Mouse (Mus musculus): Measurements from ENCODE around the gene Ggt7. TPM values are rescaled to one million over a fixed set of nuclear protein-coding genes. Genes with fewer than 3 reads are reported as not detected.
"Not testable (repeated sequence)": the region's sequence is repeated elsewhere in the genome, so short reads cannot be mapped to it uniquely, and the experiment has no call there.

Gene Ggt7
- total RNA-seq, 2 experiments from 2014 or later = 0.62 to 1.3 TPM

DNA sequence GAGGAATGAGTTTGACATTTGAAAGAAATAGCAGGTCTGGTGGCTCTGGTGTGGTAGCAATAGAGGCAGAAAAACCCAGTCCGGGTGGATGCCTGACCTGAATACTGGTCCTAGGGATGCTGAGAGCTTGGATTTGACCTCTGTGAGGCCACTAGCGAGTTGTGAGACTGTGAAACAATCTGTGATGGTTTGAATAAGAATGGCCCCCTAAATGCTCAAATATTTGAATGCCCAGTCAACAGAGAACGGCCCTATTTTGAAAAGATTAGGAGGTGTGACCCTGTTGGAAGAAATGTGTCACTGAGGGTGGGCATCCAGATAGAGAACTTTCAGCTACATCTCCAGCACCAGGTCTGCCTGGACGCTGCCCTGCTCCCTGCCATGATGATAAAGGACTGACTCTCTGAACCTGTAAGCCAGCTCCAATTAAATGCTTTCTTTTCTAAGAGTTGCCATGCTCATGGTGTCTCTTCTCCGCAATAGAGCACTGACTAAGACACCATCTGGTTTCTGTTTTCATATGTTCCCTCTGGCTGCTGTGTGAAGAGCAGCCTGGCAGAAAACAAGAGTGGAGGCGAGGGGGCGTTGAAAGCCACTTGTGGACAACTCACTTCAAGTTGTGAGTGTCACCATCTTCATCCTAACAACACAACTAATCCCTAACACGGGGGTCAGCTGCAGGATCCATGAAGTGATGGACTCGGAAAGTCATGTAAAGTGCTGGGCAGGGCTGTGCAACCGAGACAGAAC, 10.1 kb downstream of the Ggt7 start:
- DNase-seq = no peak

DNA sequence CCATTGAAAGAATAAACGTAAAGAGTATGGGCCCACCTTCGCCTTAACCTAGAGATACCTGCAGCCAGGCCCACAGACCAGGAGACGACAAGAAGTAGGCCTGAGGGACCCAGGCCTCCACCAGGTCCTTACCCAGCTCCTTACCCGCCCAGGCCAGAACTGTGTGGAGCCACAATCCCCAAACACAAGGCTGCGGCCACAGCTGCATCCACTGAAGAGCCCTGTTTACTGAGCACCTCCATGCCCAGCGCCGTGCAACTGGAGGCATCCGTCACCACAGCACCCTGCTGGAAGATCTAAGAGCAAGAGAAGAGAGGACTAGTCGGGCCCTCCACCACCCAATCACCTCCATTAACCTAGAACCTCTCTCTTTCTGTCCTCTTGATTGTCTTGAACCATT, 12.2 kb downstream of the Ggt7 start:
- DNase-seq = no peak

DNA sequence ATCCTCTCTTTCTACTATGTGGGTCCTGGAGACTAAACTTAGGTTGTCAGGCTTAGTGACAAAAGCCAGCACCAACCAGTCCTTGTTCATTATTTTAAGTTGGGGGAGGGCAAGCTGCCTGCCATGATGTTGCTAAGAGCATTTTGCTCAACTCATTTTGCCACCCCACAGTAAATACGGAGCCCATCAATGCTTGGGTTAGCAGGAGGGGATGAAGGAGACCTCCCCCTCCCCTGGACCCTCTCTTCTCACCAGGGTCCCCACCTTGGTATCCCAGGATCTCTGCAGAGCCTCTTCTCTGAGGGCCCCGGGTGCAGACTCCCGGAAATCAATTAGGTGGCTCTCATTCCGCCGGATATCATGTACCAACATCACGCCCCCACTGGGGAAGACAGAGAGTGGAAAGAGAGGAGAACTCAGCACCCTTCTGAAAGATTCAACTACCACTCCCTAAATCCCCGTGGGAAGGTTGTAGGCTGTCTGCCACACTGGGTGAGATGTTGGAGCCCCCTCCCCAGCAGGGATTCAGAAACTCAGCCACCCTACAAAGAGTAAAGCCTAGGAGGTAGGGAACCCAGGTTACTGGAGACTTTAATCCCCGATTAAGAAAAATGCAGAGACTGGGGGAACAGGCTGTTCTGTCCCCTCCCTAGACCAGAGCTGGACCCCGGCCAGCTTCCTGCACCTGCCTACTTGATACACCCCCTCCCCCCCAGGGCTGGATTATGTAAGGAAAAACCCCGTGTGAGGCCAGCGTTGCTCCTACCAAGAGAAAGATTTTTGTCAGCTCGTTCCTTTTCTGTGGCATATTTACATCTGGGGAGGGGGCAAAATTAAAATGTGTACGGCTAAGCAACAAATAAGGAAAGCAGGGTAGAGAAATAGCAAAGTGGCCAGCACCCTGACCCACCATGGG, 13.3 kb downstream of the Ggt7 start:
- DNase-seq = no peak

DNA sequence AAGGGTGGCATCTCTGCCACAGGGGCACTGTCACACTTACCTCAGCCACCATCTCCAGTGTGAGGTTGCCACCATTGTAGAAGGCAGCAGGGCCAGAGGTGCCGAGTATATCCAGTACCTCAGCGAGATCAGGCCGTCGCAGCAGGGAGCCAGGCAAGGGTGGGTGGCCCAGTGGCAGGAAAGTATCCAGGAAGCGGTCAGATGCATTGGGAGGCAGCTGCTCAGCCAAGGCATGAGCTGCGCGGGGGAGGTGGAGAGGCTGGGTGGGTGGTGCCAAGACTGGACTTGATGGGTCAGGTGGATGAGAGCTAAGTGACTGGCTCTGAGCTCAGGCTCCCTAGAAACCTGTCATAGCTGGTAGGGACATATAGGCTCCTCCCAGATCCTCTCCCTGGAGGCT, 15.4 kb downstream of the Ggt7 start:
- DNase-seq = no peak

DNA sequence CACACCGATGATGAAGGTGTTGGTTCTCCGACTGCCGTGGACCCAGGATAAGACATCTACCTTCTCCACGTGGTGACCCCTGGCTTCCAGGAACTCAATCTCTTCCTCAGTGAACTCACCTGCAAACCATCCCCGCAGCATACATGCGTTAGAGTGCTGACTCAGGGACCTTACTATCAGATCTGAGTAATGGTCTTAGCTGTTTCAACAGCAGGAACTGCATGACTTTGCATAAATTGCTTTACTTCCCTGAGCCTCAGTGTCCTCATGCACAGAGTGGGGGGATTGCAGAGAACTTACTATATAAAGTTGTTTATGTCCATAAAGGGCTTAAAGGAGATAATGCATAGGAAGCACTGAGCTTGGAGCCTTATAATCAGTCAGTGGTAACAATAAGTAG, 27.0 kb downstream of the Ggt7 start:
- DNase-seq = no peak

DNA sequence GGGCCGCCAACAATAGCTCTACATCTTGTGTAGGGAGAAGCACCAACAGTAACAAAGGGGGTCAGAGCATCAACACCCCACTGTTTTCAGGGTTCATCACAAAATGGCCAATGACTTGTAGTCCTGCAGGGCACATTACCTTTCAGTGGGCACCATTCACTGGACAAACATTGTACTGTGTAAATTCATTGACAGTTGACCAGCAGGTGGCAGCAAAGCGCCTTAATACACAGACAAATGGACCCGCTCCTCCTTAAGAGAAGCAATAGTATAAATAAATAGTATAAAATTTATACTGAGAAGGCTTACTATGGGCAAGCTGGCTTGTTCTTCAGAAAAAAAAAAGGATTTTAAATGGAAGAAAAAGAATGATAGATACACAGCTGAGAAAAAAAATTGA, 36.0 kb downstream of the Ggt7 start:
- peak; percentile 77 for DNase-seq

DNA sequence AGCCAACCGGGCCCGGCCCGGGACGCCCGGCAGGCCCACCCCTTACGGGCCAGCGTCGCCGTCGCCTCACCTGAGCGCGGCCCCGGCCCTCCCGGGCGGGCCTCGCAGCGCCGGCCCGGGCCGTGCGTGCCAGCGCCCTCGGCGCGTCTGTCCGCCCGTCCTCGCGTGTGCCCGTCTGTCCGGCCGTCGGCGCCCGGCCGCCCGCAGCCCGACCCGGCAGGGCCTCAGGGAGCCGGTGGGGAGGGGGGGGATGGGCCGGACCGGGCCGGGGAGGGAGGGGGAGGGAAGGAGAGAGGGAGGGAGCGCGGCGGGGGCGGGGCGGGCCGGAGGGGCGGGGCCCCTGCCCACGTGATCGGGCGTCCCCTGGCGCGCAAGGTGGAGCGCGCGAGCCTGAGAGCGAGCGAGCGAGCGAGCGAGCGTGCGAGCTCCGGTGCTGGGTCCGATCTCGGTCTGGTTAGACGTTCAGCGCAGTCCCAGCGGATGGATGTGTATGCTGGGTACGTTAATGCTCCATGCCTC, 44.4 kb downstream of the Ggt7 start, which contains the start of gene Ncoa6:
Gene Ncoa6, minus strand, starts transcription at position 325 of the 519 bp plus-strand sequence.
- DNase-seq = peak; percentile 75

DNA sequence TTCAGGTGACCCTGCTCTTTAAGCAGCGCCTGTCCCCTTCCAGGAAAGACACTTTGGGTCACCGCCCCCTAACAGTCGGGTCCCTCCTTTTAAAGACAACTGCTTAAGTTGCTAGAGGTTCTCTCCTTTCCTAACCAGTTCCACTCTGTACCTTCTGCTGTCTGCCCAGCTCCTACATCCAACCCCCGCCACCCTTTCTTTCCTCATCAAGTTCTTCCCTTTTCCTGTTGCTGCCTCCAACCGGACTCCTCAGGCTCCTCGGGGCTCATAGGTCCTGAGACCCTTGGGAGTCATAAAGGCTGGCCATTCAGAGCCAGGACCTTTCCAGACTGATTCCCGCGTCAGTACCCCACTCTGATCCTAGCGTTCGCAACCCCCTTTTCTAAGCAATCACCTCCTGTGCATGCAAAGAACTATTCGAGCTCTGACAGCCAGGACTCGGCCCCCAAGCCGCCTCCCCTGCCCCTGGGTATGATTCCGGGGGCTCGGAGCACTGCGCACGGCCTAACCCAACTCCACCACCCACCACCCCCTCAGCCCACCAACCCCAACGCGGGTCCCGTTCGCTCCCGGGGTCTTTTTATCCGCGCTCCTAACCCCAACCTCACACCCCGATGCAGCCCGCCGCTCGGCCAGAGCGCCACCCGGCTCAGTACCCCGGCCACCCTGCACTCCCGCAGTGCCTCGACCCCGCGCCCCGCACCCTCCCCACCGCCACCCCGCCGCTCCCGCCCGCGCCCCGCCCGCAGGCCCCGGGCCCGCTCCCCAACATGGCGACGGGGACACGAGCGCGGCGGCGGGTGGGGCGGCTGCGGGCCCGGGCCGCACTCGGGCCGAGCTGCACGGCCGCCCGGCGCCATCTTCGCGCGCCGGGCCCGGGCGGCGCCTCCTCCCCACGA, 45.1 kb downstream of the Ggt7 start:
- DNase-seq = peak; percentile 47

DNA sequence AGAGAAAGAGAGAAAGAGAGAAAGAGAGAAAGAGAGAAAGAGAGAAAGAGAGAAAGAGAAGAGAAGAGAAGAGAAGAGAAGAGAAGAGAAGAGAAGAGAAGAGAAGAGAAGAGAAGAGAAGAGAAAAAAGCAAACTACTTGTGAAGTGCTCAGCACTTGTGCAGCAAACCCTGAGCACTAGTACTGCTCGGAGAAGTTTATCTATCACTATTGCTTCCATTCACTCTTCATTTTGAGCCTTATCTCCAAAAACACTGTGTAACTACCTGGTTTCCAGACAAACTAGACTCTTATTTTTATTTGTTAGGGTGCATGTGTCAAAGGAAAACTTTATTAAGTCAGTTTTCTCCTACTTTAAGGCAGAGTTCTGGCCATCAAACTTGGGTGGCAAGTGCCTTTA, 51.2 kb downstream of the Ggt7 start:
- DNase-seq = no peak

DNA sequence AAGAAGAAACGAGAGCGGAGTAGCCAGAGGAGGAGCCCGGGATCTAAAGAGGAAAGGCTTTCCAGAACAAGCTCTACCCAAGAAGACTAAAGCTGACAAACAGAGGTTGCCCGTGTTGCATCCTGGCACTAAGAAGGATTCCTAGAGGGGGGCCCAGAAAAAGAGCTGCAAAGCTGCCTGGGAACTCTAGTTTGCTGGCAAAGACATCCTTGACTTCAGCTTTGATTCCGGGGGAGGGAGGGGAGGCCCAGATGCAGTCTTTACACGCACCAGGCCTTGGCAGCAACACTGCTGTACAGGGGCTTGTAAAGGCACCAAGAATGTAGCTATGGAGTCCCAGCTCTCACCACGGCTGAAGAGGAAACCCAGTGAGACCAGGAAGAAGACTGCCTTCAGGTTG, 64.4 kb downstream of the Ggt7 start:
- DNase-seq = peak; percentile 11

DNA sequence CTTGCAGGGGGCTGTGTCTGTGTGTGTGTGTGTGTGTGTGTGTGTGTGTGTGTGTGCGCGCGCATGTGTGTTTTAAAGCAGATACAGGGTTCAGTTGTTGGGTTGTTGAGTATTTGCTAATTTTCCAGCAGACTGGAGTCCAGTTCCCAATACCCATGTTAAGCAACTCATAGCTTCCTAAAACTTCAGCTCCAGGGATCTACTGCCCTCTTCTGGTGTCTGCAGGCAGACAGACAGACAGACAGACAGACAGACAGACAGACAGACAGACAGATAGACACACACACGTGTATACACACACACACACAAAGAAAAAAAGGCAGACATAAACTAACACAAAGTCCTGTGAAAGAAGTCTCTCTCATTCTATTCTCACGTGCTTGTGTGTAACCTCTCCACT, 66.8 kb downstream of the Ggt7 start:
- DNase-seq = no peak

DNA sequence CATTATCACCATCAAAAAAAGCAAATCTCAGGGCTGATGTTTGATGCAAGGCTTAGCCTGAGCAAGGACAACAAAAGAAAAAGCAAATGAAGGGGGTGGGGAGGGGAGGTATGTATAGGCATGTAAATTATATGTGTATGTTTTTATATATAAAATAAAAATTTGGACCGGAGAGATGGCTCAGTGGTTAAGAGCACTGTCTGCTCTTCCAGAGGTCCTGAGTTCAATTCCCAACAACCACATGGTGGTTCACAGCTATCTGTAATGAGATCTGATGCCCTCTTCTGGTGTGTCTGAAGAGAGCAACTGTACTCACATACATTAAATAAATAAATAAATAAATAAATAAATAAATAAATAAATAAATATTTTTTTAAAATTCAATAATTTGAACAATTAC, 70.1 kb downstream of the Ggt7 start:
- not testable (repeated sequence) for DNase-seq

DNA sequence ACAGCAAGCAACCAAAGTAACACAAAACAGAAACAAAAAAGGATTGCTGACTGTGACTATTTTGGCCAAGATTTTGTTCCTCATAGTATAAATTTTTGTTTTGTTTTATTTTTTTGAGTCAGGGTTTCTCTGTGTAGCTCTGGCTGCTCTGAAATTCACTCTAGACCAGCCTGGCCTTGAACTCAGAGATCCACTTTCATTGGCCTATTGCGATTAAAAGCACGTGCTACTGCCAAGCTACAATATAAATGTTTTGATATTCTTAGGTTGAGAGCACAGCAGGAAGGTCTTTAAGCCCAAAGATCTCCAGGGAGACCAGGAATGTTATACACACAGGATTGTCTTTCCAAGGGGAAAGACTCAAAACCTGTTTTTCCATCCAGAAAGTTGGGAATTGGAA, 74.6 kb downstream of the Ggt7 start:
- no peak for DNase-seq

DNA sequence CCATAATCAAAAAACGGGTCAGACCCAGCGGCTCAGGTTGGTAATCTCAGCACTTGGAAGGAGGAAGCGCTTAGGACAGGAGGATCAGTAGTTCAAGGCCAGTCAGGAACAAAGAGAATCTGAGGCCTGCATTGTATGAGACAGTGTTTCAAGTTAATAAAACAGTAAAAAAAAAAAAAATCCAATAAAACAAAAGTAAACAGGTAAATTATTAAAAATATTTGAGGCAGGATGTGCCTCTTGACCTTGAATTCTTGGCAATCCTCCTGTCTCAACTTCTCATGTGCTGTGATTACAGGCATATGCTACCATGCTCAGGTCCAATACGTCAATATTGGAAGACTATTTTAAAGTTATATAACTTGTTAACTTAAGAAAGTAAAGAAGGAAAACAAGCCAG, 75.1 kb downstream of the Ggt7 start:
- DNase-seq = no peak

Other genes starting within 250 kb of the Ggt7 start
- gene Map1lc3a, start 241.9 kb downstream of the Ggt7 start, total RNA-seq (2021) = 100 to 1,000 TPM; 410 to 462 TPM
- gene Pigu, start 160.8 kb downstream of the Ggt7 start, total RNA-seq (2021) = 10 to 100 TPM; 39.4 to 42.7 TPM
- 100 to 1,000 TPM; 491 to 511 TPM for gene Trp53inp2, start 137.2 kb downstream of the Ggt7 start, total RNA-seq (2021)
- 10 to 100 TPM; 42.9 to 44.7 TPM for gene Ncoa6, start 44.3 kb downstream of the Ggt7 start, total RNA-seq (2021)
- 10 to 100 TPM; 27.4 TPM for gene Acss2, start 289 bp downstream of the Ggt7 start, total RNA-seq (2021)
- gene Gss, start 74.6 kb upstream of the Ggt7 start, total RNA-seq (2021) = 10 to 100 TPM; 17.3 to 18.2 TPM
- gene Myh7b, start 93.0 kb upstream of the Ggt7 start, total RNA-seq (2021) = 10 to 100 TPM; 60.5 to 63.8 TPM
- 10 to 100 TPM; 81.3 to 82.1 TPM for gene Trpc4ap, start 174.1 kb upstream of the Ggt7 start, total RNA-seq (2021)
- 1 to 10 TPM; 9.3 to 9.7 TPM for gene Edem2, start 211.2 kb upstream of the Ggt7 start, total RNA-seq (2021)
- gene Gm17581, start 217.6 kb upstream of the Ggt7 start, total RNA-seq (2021) = not detected
- 1 to 10 TPM; 5.6 to 8.0 TPM for gene Procr, start 232.9 kb upstream of the Ggt7 start, total RNA-seq (2021)

Measured in heart, postnatal 4 days (tissue).